Mouse (Mus musculus) v-Abl transformed pro-B cells (cell line): ENCODE results near the gene Zbtb22.

ENCODE experiments used
- in situ Hi-C, 2 experiments: fragments of 400-800 bp; cut with MboI; formaldehyde crosslinking; loops; one replicate each; pipeline ENCODE4 v1.15.1; 2025; ENCODE audit not compliant: unreplicated experiment in 2 of 2

The Zbtb22 gene

GRCm38 (mm10) chr17:33958451-33958850, 42.7 kb downstream of the Zbtb22 start:
- in situ Hi-C loops = no loop called here

- in situ Hi-C loops = no loop called here
These were observed 43.4 kb downstream of the Zbtb22 start for GRCm38 (mm10) chr17:33959135-33959534.

- in situ Hi-C loops = loop anchor here in 1 of 2 experiments (10.0 kb wide), 1 partner anchor 1345 kb away; no protein-coding TSS in a partner anchor
These were observed 44.2 kb downstream of the Zbtb22 start for GRCm38 (mm10) chr17:33959948-33960347.

- in situ Hi-C loops = loop anchor here in 1 of 2 experiments (10.0 kb wide), 1 partner anchor 1342 kb away; no protein-coding TSS in a partner anchor
These were observed 47.2 kb downstream of the Zbtb22 start for GRCm38 (mm10) chr17:33962876-33963275.

GRCm38 (mm10) chr17:33965082-33965845, 49.6 kb downstream of the Zbtb22 start:
- in situ Hi-C loops = loop anchor here (5.0 to 10.0 kb wide), 4 partner anchors 37 to 1340 kb away; partner anchors contain the start of gene H2-K1 (in 1 of the 2)

- in situ Hi-C loops = loop anchor here (5.0 to 10.0 kb wide), 4 partner anchors 36 to 1339 kb away; partner anchors contain the start of gene H2-K1 (in 1 of the 2)
These were observed 50.3 kb downstream of the Zbtb22 start for GRCm38 (mm10) chr17:33965846-33966550.

GRCm38 (mm10) chr17:33968489-33968888, 52.8 kb downstream of the Zbtb22 start:
- in situ Hi-C loops = loop anchor here (5.0 to 10.0 kb wide), 4 partner anchors 34 to 1336 kb away; partner anchors contain the start of gene H2-K1 (in 1 of the 2)
